Mouse (Mus musculus) CH12.LX (cell line): ENCODE results near the gene Gm10024. TPM values are rescaled to one million over a fixed set of nuclear protein-coding genes. Genes with fewer than 3 reads are reported as not detected.
"Not testable (repeated sequence)": the region's sequence is repeated elsewhere in the genome, so short reads cannot be mapped to it uniquely, and the experiment has no call there.

Experiments
- DNase-seq: peaks from one replicate; pipeline ENCODE4 v3.0.0-alpha.2; 2013; ENCODE audit errors: extremely low read depth
- H3K27ac ChIP-seq: 2 replicates; pipeline ENCODE4 v1.5.1; 2012; ENCODE audit warnings: low read depth, mild to moderate bottlenecking, control low read depth, moderate library complexity; ENCODE audit not compliant: insufficient read depth
- H3K27me3 ChIP-seq: replicated peaks from 2 replicates; pipeline ENCODE3; 2012; ENCODE audit warnings: inconsistent platforms
- H3K36me3 ChIP-seq, 2 experiments: replicated peaks in 1 of 2; 2 replicates each; pipeline versions ENCODE3 to v1.6.1; 2012; ENCODE audit warnings: inconsistent platforms in 1 of 2, low read length in 1 of 2, mild to moderate bottlenecking in 1 of 2, mixed read lengths in 1 of 2, moderate library complexity in 1 of 2; ENCODE audit not compliant: control insufficient read depth in 1 of 2, insufficient read depth in 1 of 2
- H3K4me1 ChIP-seq, 2 experiments: 2 replicates each; pipeline ENCODE4 v1.6.1; 2012; ENCODE audit warnings: inconsistent platforms in 1 of 2, moderate library complexity in 1 of 2; ENCODE audit not compliant: insufficient read depth in 2 of 2, control insufficient read depth in 1 of 2
- H3K4me2 ChIP-seq: 2 replicates; pipeline ENCODE4 v1.6.1; 2012; ENCODE audit warnings: low read depth, mild to moderate bottlenecking, control low read depth; ENCODE audit not compliant: poor library complexity, insufficient read depth, severe bottlenecking
- H3K4me3 ChIP-seq, 3 experiments: fragments of 150-350 bp in 1 of 3; sonication (generic) in 1 of 3; replicated peaks in 1 of 3; 2 replicates each; pipeline versions ENCODE3 to v1.5.1; 2011 to 2012; ENCODE audit warnings: low read depth in 2 of 3, low read length in 2 of 3, mild to moderate bottlenecking in 2 of 3, moderate library complexity in 2 of 3, control low read depth in 1 of 3, improper control_type of control experiment in 1 of 3, inconsistent platforms in 1 of 3, mixed read lengths in 1 of 3; ENCODE audit not compliant: poor library complexity in 1 of 3
- H3K79me2 ChIP-seq: replicated peaks from 2 replicates; pipeline ENCODE4 v1.6.1; 2012; ENCODE audit warnings: mild to moderate bottlenecking, moderate library complexity; ENCODE audit not compliant: control insufficient read depth, poor library complexity, insufficient read depth, severe bottlenecking; ENCODE audit errors: extremely low read depth
- H3K9ac ChIP-seq: 2 replicates; pipeline ENCODE4 v1.6.1; 2012; ENCODE audit warnings: low read depth, mild to moderate bottlenecking, control low read depth, moderate library complexity; ENCODE audit not compliant: insufficient read depth
- H3K9me3 ChIP-seq: replicated peaks from 2 replicates; pipeline ENCODE3; 2012; ENCODE audit warnings: low read length, inconsistent platforms, mixed read lengths
- CHD2 ChIP-seq: IDR thresholded peaks from 2 replicates; pipeline ENCODE4 v1.6.1; 2011; ENCODE audit warnings: low read length, improper control_type of control experiment
- CTCF ChIP-seq, 2 experiments: IDR thresholded peaks in 1 of 2; conservative IDR thresholded peaks in 1 of 2; 2 replicates each; pipeline ENCODE4 v1.5.1; 2011 to 2012; ENCODE audit warnings: low read depth in 2 of 2, low read length in 2 of 2, improper control_type of control experiment in 1 of 2, inconsistent platforms in 1 of 2, mild to moderate bottlenecking in 1 of 2, moderate library complexity in 1 of 2
- ELF1 ChIP-seq: IDR thresholded peaks from 2 replicates; pipeline ENCODE4 v1.6.1; 2014; ENCODE audit warnings: low read depth, mild to moderate bottlenecking, inconsistent platforms, low read length, improper control_type of control experiment
- ETS1 ChIP-seq: conservative IDR thresholded peaks from 2 replicates; pipeline ENCODE4 v1.6.1; 2012; ENCODE audit warnings: low read depth, mild to moderate bottlenecking, inconsistent platforms, low read length, improper control_type of control experiment, moderate library complexity
- IRF4 ChIP-seq: IDR thresholded peaks from 2 replicates; pipeline ENCODE4 v1.6.1; 2014; ENCODE audit warnings: low read depth, mild to moderate bottlenecking, inconsistent platforms, low read length, improper control_type of control experiment
- MYC ChIP-seq: IDR thresholded peaks from 2 replicates; pipeline ENCODE4 v1.6.1; 2011; ENCODE audit warnings: low read depth, mild to moderate bottlenecking, improper control_type of control experiment, low read length
- NRF1 ChIP-seq: IDR thresholded peaks from 2 replicates; pipeline ENCODE4 v1.6.1; 2014; ENCODE audit warnings: low read depth, mild to moderate bottlenecking, inconsistent platforms, low read length, improper control_type of control experiment, moderate library complexity
- RCOR1 ChIP-seq: conservative IDR thresholded peaks from 2 replicates; pipeline ENCODE4 v1.6.1; 2012; ENCODE audit warnings: low read depth, mild to moderate bottlenecking, inconsistent platforms, low read length, improper control_type of control experiment
- SMC3 ChIP-seq: IDR thresholded peaks from 2 replicates; pipeline ENCODE4 v1.6.1; 2011; ENCODE audit warnings: low read depth, low read length, improper control_type of control experiment
- USF1 ChIP-seq: IDR thresholded peaks from 2 replicates; pipeline ENCODE4 v1.6.1; 2014; ENCODE audit warnings: low read depth, mild to moderate bottlenecking, inconsistent platforms, low read length, improper control_type of control experiment
- USF2 ChIP-seq: conservative IDR thresholded peaks from 2 replicates; pipeline ENCODE4 v1.6.1; 2011; ENCODE audit warnings: low read depth, low read length, improper control_type of control experiment
- ZC3H11A ChIP-seq: IDR thresholded peaks from 2 replicates; pipeline ENCODE4 v1.6.1; 2012; ENCODE audit warnings: low read depth, mild to moderate bottlenecking, inconsistent platforms, low read length, improper control_type of control experiment
- dilution Hi-C: fragments of 300-500 bp; cut with MboI; formaldehyde crosslinking; loops from 2 replicates; pipeline ENCODE4 v1.14.3; 2020; ENCODE audit warnings: low sequenced_read_pairs; ENCODE audit not compliant: extremely low pct_unique_long_range_greater_than_20kb, extremely low pct_ligation_motif_present
- in situ Hi-C: fragments of 300-500 bp; cut with MboI; formaldehyde crosslinking; loops from 3 replicates; pipeline ENCODE4 v1.14.3; 2019; ENCODE audit warnings: low sequenced_read_pairs, low pct_ligation_motif_present, low pct_unique_long_range_greater_than_20kb, mixed read lengths
- polyA plus RNA-seq: library from polyadenylated mRNA; unstranded; fragments of >175 nt; gene quantifications from 2 replicates; pipeline ENCODE4 v1.2.1, GENCODE M21; 2012; ENCODE audit warnings: low read depth; ENCODE audit not compliant: insufficient read length
- total RNA-seq, 2 experiments: library from RNA; depleted of rRNA; stranded (reverse); fragments of 300-350 nt in 1 of 2; fragments of >200 nt in 1 of 2; gene quantifications; 2 replicates each; pipeline ENCODE4 v1.2.3; 2012 to 2014

Gene Gm10024
- total and polyA plus RNA-seq, 3 experiments = not detected

- Histone ChIP-seq H3K27me3 (peaks cover 63% of the 10 kb centered on the region), H3K36me3 (no peaks in the 10 kb centered on the region)
- dilution Hi-C loops = no loop called here
These were observed 1.4 kb upstream of the Gm10024 start for GRCm38 (mm10) chr10:77709831-77710230.

GRCm38 (mm10) chr10:77713734-77714133 lies 2.5 kb downstream of the Gm10024 start:
- Histone ChIP-seq H3K9ac (no peak overlapping the region), H3K27me3 (peaks cover 58% of the 10 kb centered on the region)
- TF ChIP-seq IRF4 (no peak), SMC3 (no peak), ZC3H11A (no peak), RCOR1 (no peak), ETS1 (no peak), MYC (no peak), NRF1 (no peak), ELF1 (no peak), CHD2 (no peak)
- TF ChIP-seq, all 38 proteins: peak for 0
- no peak for DNase-seq
- Histone ChIP-seq H3K36me3 (no peaks in the 10 kb centered on the region), H3K4me3 (no peak overlapping the region), H3K79me2 (no peaks in the 10 kb centered on the region), H3K4me2 (no peak overlapping the region), H3K4me1 (no peaks in the 10 kb centered on the region), H3K9me3 (peaks cover 13% of the 10 kb centered on the region), H3K27ac (no peak overlapping the region)
- in situ Hi-C loops (no loop called here), dilution Hi-C loops (no loop called here)

More at GRCm38 (mm10) chr10:77709831-77710230, 1.4 kb upstream of the Gm10024 start:
- no peak overlapping the region for H3K4me3 ChIP-seq
- no peak for DNase-seq
- H3K4me2 ChIP-seq = no peak overlapping the region
- no peaks in the 10 kb centered on the region for H3K79me2 ChIP-seq
- H3K9ac ChIP-seq = no peak overlapping the region
- no peak overlapping the region for H3K27ac ChIP-seq
- TF ChIP-seq CTCF (conservative IDR thresholded peaks at IDR 0.05 in 1 of 2, IDR thresholded peaks at IDR 0.05 in 1 of 2; ENCODE audit: low read depth in 2 of 2, low read length in 2 of 2) (peak in 1 of 2 experiments; percentile 35; a peak in 2 of 4 replicates), USF2 (no peak), SMC3 (0 out of 2 replicates have a peak, but pooled peaks have one; percentile 8), CHD2 (no peak), ETS1 (no peak), USF1 (no peak)
- TF ChIP-seq, all 38 proteins: peak for 2
- peaks cover 22% of the 10 kb centered on the region for H3K9me3 ChIP-seq
- no peaks in the 10 kb centered on the region for H3K4me1 ChIP-seq
- in situ Hi-C loops = no loop called here

- dilution Hi-C loops = no loop called here
- Histone ChIP-seq H3K4me2 (no peak within 1 kb of the TSS), H3K27ac (no peak within 1 kb of the TSS), H3K27me3 (peaks cover 53% of the 10 kb centered on the region), H3K79me2 (no peaks in the 10 kb centered on the region), H3K9me3 (peaks cover 14% of the 10 kb centered on the region), H3K4me1 (no peaks in the 10 kb centered on the region), H3K4me3 (no peak within 1 kb of the TSS)
- DNase-seq = no peak
- in situ Hi-C loops = no loop called here
- no peak for TF ChIP-seq CTCF (conservative IDR thresholded peaks at IDR 0.05 in 1 of 2, IDR thresholded peaks at IDR 0.05 in 1 of 2; ENCODE audit: low read depth in 2 of 2, low read length in 2 of 2)
- TF ChIP-seq, all 38 proteins: peak for 0
- Histone ChIP-seq H3K9ac (no peak within 1 kb of the TSS), H3K36me3 (no peaks in the 10 kb centered on the region)
These were observed 4.2 kb downstream of the Gm10024 start, which contains the start of gene Gm10142 for GRCm38 (mm10) chr10:77715507-77715906. Gene Gm10142, plus strand, starts transcription at chr10:77715807.

GRCm38 (mm10) chr10:77720299-77720698 lies 9.0 kb downstream of the Gm10024 start, which contains the start of gene Krtap12-1:
Gene Krtap12-1, plus strand, starts transcription at chr10:77720599.
- Histone ChIP-seq H3K27me3 (peaks cover 73% of the 10 kb centered on the region), H3K9me3 (peaks cover 13% of the 10 kb centered on the region)
- H3K79me2 ChIP-seq, H3K27ac ChIP-seq, DNase-seq, H3K4me1 ChIP-seq, in situ Hi-C loops, dilution Hi-C loops, H3K4me2 ChIP-seq, H3K9ac ChIP-seq, H3K36me3 ChIP-seq, H3K4me3 ChIP-seq: not testable (repeated sequence)
